Mouse (Mus musculus) CH12.LX (cell line): ENCODE data around the gene Bysl.

ENCODE experiments used
- CTCF ChIP-seq, 2 experiments: IDR thresholded peaks in 1 of 2; conservative IDR thresholded peaks in 1 of 2; 2 replicates each; pipeline ENCODE4 v1.5.1; 2011 to 2012; ENCODE audit warnings: low read depth in 2 of 2, low read length in 2 of 2, improper control_type of control experiment in 1 of 2, inconsistent platforms in 1 of 2, mild to moderate bottlenecking in 1 of 2, moderate library complexity in 1 of 2
- MAFK ChIP-seq: IDR thresholded peaks from 2 replicates; pipeline ENCODE4 v1.6.1; 2011; ENCODE audit warnings: low read length, improper control_type of control experiment; ENCODE audit not compliant: insufficient replicate concordance
- TCF12 ChIP-seq: IDR thresholded peaks from 2 replicates; pipeline ENCODE4 v1.6.1; 2014; ENCODE audit warnings: low read depth, mild to moderate bottlenecking, inconsistent platforms, low read length, improper control_type of control experiment

- no peak for TF ChIP-seq CTCF (conservative IDR thresholded peaks at IDR 0.05 in 1 of 2, IDR thresholded peaks at IDR 0.05 in 1 of 2; ENCODE audit: low read depth in 2 of 2, low read length in 2 of 2)
- TF ChIP-seq MAFK: no peak
- no peak for TF ChIP-seq TCF12
Measured at GRCm38 (mm10) chr17:47574830-47575229, 36.5 kb downstream of the Bysl start.
